Comparison of ENCODE assay signal across 8 mouse cellular contexts in the genomic region with DNA sequence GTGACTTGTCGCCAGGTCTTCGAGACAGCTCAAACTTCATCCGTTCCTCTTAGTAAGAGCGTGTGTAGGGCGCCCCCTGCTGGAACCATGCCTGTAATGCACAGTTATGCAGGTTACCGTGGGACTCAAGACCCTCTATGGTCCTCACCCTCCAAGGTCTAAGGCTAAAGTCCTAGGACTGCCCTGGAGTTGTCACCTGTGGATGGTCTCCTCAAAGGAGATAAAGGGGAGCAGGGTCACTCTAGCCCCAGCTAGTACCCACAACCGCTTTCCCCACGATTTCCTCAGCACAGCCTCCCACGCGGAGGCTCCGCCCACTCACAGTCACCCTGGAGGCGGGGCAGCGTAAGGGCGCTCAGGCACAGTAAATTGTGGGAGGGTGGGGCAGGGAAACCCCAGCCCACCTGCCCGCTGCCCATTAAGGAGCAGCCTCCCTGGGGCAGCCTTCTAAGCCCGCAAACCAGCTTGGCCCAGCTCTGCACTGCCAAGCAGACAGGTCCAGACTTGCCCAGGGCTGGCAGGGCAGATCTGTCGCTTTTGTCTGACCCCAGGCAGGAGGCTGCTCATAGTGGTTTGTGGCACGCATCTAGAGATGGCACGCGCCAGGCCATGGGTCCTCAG. TPM values are rescaled to one million over a fixed set of nuclear protein-coding genes. Genes with fewer than 3 reads are reported as not detected.
DNase-seq lines count a peak whose midpoint lies in the region; ATAC-seq and TF ChIP-seq lines count a peak whose summit lies in the region.

No protein-coding gene starts in this region.

- H3K4me3 ChIP-seq in ES-E14 (ENCODE audit: insufficient read depth in 1 of 2, low read depth in 1 of 2, low read length in 2 of 2, poor library complexity in 1 of 2, severe bottlenecking in 1 of 2): peak overlapping the region; percentile 33 to 61; a peak in 3 of 4 replicates
- H3K4me3 ChIP-seq in lung, postnatal 0 days (ENCODE audit: low read depth, low read length): no peak overlapping the region

- no peak overlapping the region for H3K27ac ChIP-seq in ES-E14 (ENCODE audit: insufficient read depth, low read depth, low read length, poor library complexity, severe bottlenecking)
- H3K27ac ChIP-seq in lung, postnatal 0 days (ENCODE audit: low read length): no peak overlapping the region

- in situ Hi-C loops in ES-E14 (cut with MboI; ENCODE audit: low sequenced_read_pairs in 2 of 2, unreplicated experiment in 2 of 2): no loop called here

- DNase-seq in ES-E14 (ENCODE audit: low read depth, low spot score): peak; percentile 94
- peak; percentile 48 for DNase-seq in c-Kit-positive CD71-negative TER-119-negative erythroid progenitor cells, embryonic 14.5 days (ENCODE audit: low read depth)
- peak; percentile 27 for DNase-seq in layer of hippocampus, adult 9-10 months (ENCODE audit: low spot score)
- peak; percentile 68 for DNase-seq in lung, postnatal 0 days (ENCODE audit: low spot score)
- peak; percentile 86 for DNase-seq in retina, embryonic 14.5 days (ENCODE audit: low spot score)
- peak; percentile 47 for DNase-seq in urinary bladder, adult 2 months (ENCODE audit: low spot score)

- H3K36me3 ChIP-seq in ES-E14 (ENCODE audit: control insufficient read depth, insufficient read depth, low read length, poor library complexity, severe bottlenecking): no peaks in the 10 kb centered on the region
- H3K36me3 ChIP-seq in lung, postnatal 0 days (ENCODE audit: insufficient read depth, low read length): no peaks in the 10 kb centered on the region

- H3K4me1 ChIP-seq in ES-E14 (ENCODE audit: control insufficient read depth in 2 of 2, insufficient read depth in 2 of 2, low read length in 2 of 2, poor library complexity in 1 of 2): peaks cover 0 to 3% of the 10 kb centered on the region in 2 experiments; a peak in 1 of 4 replicates
- H3K4me1 ChIP-seq in lung, postnatal 0 days (ENCODE audit: insufficient read depth, low read depth, low read length): no peaks in the 10 kb centered on the region; the same call in 1 of the 2 replicates

- TF ChIP-seq CTCF in lung, postnatal 0 days (IDR thresholded peaks at IDR 0.05): peak; percentile 84

- peak; percentile 69 for ATAC-seq in erythroid progenitor cell, adult 5-6 weeks (replicated peaks; ENCODE audit: low FRiP score, poor library complexity, severe bottlenecking)
- peak; percentile 66 to 70 for ATAC-seq in hematopoietic stem cell, adult 5-6 weeks (replicated peaks in 1 of 2; ENCODE audit: insufficient read depth in 1 of 2, low FRiP score in 2 of 2, low TSS enrichment in 1 of 2, low read depth in 1 of 2, poor library complexity in 2 of 2, severe bottlenecking in 2 of 2)
- ATAC-seq in lung, postnatal 0 days: peak; percentile 61

- H3K9me3 ChIP-seq in ES-E14 (ENCODE audit: control insufficient read depth, insufficient read depth, low read depth, low read length): no peaks in the 10 kb centered on the region
- H3K9me3 ChIP-seq in lung, postnatal 0 days (ENCODE audit: low read length): no peaks in the 10 kb centered on the region

- H3K27me3 ChIP-seq in lung, postnatal 0 days (replicated peaks; ENCODE audit: insufficient read depth, low read length): no peaks in the 10 kb centered on the region

- 25% methylated on average over 20 of the region's 20 CpGs for WGBS in lung, postnatal 0 days

- no peak overlapping the region; the same call in 1 of the 2 replicates for H3K9ac ChIP-seq in ES-E14 (ENCODE audit: insufficient read depth, low read depth, low read length, poor library complexity, severe bottlenecking)
- no peak overlapping the region for H3K9ac ChIP-seq in lung, postnatal 0 days (replicated peaks; ENCODE audit: low read depth)

- peak overlapping the region; percentile 38 for H3K4me2 ChIP-seq in lung, postnatal 0 days (replicated peaks; ENCODE audit: low read depth, low read length)

- no peak for TF ChIP-seq EP300 in lung, postnatal 0 days (IDR thresholded peaks at IDR 0.05)

TF ChIP-seq in ES-E14, 5 proteins besides CTCF, POLR2A, EP300 and RAD21:
- no peak for TF ChIP-seq CHD2 (IDR thresholded peaks at IDR 0.05; ENCODE audit: low read depth, low read length)
- TF ChIP-seq HCFC1 (IDR thresholded peaks at IDR 0.05; ENCODE audit: borderline replicate concordance, insufficient read depth, low read length): no peak
- TF ChIP-seq ZC3H11A (IDR thresholded peaks at IDR 0.05; ENCODE audit: borderline replicate concordance, low read depth, low read length): no peak
- no peak for TF ChIP-seq MAFK (IDR thresholded peaks at IDR 0.05; ENCODE audit: insufficient read depth, low read depth, low read length)
- TF ChIP-seq ZNF384 (IDR thresholded peaks at IDR 0.05; ENCODE audit: low read depth, low read length): no peak

RNA-seq across cellular contexts. Expression of gene Trp73, which starts 34.5 kb away (rescaled TPM):
- 2.6 and 4.5 TPM in 2 replicates for total RNA-seq in ES-E14 (2012; rRNA removed)
- total RNA-seq in erythroid progenitor cell, adult 5-6 weeks (2015; ENCODE audit: low replicate concordance): not detected in 2 replicates
- not detected in 2 replicates for total RNA-seq in erythroid progenitor cell, adult 5-6 weeks (2017; ENCODE audit: low replicate concordance)
- not detected in 2 replicates for total RNA-seq in hematopoietic stem cell, adult 5-6 weeks (2017)
- polyA plus RNA-seq in lung, postnatal 0 days (2015; fragmentation: Nextera tagmentation; extraction: Ambion mirVana): 1.8 and 2.6 TPM in 2 replicates
- 0.03 TPM in 1 of 2 replicates, not detected in the other for polyA plus RNA-seq in urinary bladder, adult 2 months (2012; rRNA removed)

RNA-seq across cellular contexts. Expression of gene Wrap73, which starts 36.7 kb away (rescaled TPM):
- 24.9 and 29.0 TPM in 2 replicates for total RNA-seq in ES-E14 (2012; rRNA removed)
- 13.0 and 17.7 TPM in 2 replicates for total RNA-seq in erythroid progenitor cell, adult 5-6 weeks (2015; ENCODE audit: low replicate concordance)
- 3.2 and 9.4 TPM in 2 replicates for total RNA-seq in erythroid progenitor cell, adult 5-6 weeks (2017; ENCODE audit: low replicate concordance)
- 5.8 and 19.1 TPM in 2 replicates for total RNA-seq in hematopoietic stem cell, adult 5-6 weeks (2017)
- 19.8 and 21.6 TPM in 2 replicates for polyA plus RNA-seq in lung, postnatal 0 days (2015; fragmentation: Nextera tagmentation; extraction: Ambion mirVana)
- 12.1 and 13.2 TPM in 2 replicates for polyA plus RNA-seq in urinary bladder, adult 2 months (2012; rRNA removed)

RNA-seq across cellular contexts. Expression of gene Tprgl, which starts 55.0 kb away (rescaled TPM):
- total RNA-seq in ES-E14 (2012; rRNA removed): 64.5 and 68.1 TPM in 2 replicates
- total RNA-seq in erythroid progenitor cell, adult 5-6 weeks (2015; ENCODE audit: low replicate concordance): 101 and 141 TPM in 2 replicates
- 113 and 126 TPM in 2 replicates for total RNA-seq in erythroid progenitor cell, adult 5-6 weeks (2017; ENCODE audit: low replicate concordance)
- 41.7 and 47.3 TPM in 2 replicates for total RNA-seq in hematopoietic stem cell, adult 5-6 weeks (2017)
- 249 and 268 TPM in 2 replicates for polyA plus RNA-seq in lung, postnatal 0 days (2015; fragmentation: Nextera tagmentation; extraction: Ambion mirVana)
- polyA plus RNA-seq in urinary bladder, adult 2 months (2012; rRNA removed): 164 and 166 TPM in 2 replicates

Comparison
In these comparisons a context has a peak if more than half of its experiments do, and no peak if none do; other contexts are left out.
1. DNase-seq: peak in every context shown above with its lines; median percentile 94 in ES-E14; 86 in retina, embryonic 14.5 days; 68 in lung, postnatal 0 days; 48 in c-Kit-positive CD71-negative TER-119-negative erythroid progenitor cells, embryonic 14.5 days; 47 in urinary bladder, adult 2 months; 27 in layer of hippocampus, adult 9-10 months.